Mouse (Mus musculus): ENCODE measurements around the gene AC161166.1. TPM values are rescaled to one million over a fixed set of nuclear protein-coding genes. Genes with fewer than 3 reads are reported as not detected.
"Not testable (repeated sequence)": the region's sequence is repeated elsewhere in the genome, so short reads cannot be mapped to it uniquely, and the experiment has no call there.

AC161166.1 gene
- polyA plus RNA-seq, 2 experiments, result not detected

DNA sequence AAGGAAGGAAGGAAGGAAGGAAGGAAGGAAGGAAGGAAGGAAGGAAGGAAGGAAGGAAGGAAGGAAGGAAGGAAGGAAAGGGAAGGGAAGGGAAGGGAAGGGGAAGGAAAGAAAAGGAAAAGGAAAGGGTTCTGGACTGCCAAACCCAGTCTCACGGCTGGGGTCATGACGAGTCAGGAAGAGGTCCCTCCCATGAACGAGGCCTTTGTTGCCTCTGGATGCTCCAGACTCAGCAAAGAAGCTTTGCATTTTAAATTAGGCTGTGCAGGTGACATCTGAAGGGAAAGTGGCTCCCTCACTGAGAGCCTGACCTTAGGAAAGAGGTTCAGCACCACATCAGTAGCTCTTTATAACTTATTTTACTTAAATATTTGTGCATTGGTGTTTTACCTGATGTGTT, 6.9 kb upstream of the AC161166.1 start:
- H3K9ac ChIP-seq (replicated peaks), result no peak overlapping the region
- TF ChIP-seq CTCF (IDR thresholded peaks at IDR 0.05; ENCODE audit: low read depth), result no peak
- no peak for TF ChIP-seq EP300 (IDR thresholded peaks at IDR 0.05; ENCODE audit: low read depth)
- no peaks in the 10 kb centered on the region for H3K4me1 ChIP-seq (replicated peaks; ENCODE audit: control insufficient read depth in 2 of 2, insufficient read depth in 2 of 2, low read length in 1 of 2)
- H3K4me3 ChIP-seq (ENCODE audit: insufficient read depth in 1 of 2, low read depth in 2 of 2, low read length in 2 of 2), result no peak overlapping the region
- no peak overlapping the region for H3K27ac ChIP-seq
- no peaks in the 10 kb centered on the region; the same call in 1 of the 2 replicates for H3K27me3 ChIP-seq (ENCODE audit: control insufficient read depth, insufficient read depth, low read length)
- H3K9me3 ChIP-seq (ENCODE audit: control insufficient read depth, low read length), result no peaks in the 10 kb centered on the region
- WGBS (ENCODE audit: insufficient replicate concordance), result 48% methylated on average over 3 of the region's 3 CpGs
- no peaks in the 10 kb centered on the region for H3K36me3 ChIP-seq (replicated peaks; ENCODE audit: control insufficient read depth, insufficient read depth, low read depth)
- H3K4me2 ChIP-seq (ENCODE audit: low read depth), result no peak overlapping the region
- DNase-seq (ENCODE audit: low read depth in 3 of 3, low spot score in 3 of 3) (no peak), ATAC-seq (ENCODE audit: insufficient read depth) (no peak)

DNA sequence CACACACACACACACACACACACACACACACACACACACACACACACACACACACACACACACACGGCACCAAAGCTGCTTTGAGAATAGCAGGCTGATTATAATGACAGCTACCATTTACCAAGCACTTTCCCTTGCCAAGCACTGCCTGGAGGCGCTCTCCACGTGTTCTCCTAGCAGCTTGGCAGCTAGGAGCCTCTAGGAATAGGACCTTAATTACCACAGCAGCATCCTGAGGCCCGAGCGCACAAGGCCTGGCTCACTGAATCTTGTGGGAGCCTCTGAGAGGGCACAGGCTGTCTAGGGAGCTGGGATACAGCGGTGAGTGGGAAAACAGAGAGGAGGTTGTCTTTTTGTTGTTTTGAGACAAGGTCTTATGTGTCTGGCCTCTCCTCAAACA, 5.4 kb upstream of the AC161166.1 start:
- Histone ChIP-seq H3K27ac (no peak overlapping the region), H3K4me3 (ENCODE audit: insufficient read depth in 1 of 2, low read depth in 2 of 2, low read length in 2 of 2) (no peak overlapping the region), H3K4me1 (replicated peaks; ENCODE audit: control insufficient read depth in 2 of 2, insufficient read depth in 2 of 2, low read length in 1 of 2) (no peaks in the 10 kb centered on the region), H3K9ac (replicated peaks) (no peak overlapping the region), H3K27me3 (ENCODE audit: control insufficient read depth, insufficient read depth, low read length) (no peaks in the 10 kb centered on the region), H3K9me3 (ENCODE audit: control insufficient read depth, low read length) (no peaks in the 10 kb centered on the region), H3K36me3 (replicated peaks; ENCODE audit: control insufficient read depth, insufficient read depth, low read depth) (no peaks in the 10 kb centered on the region), H3K4me2 (ENCODE audit: low read depth) (no peak overlapping the region)
- WGBS (ENCODE audit: insufficient replicate concordance), result 61% methylated on average over 6 of the region's 6 CpGs
- ATAC-seq (ENCODE audit: insufficient read depth), result no peak
- no peak for TF ChIP-seq EP300 (IDR thresholded peaks at IDR 0.05; ENCODE audit: low read depth)
- no peak for TF ChIP-seq CTCF (IDR thresholded peaks at IDR 0.05; ENCODE audit: low read depth)
- no peak for DNase-seq (ENCODE audit: low read depth in 3 of 3, low spot score in 3 of 3)

DNA sequence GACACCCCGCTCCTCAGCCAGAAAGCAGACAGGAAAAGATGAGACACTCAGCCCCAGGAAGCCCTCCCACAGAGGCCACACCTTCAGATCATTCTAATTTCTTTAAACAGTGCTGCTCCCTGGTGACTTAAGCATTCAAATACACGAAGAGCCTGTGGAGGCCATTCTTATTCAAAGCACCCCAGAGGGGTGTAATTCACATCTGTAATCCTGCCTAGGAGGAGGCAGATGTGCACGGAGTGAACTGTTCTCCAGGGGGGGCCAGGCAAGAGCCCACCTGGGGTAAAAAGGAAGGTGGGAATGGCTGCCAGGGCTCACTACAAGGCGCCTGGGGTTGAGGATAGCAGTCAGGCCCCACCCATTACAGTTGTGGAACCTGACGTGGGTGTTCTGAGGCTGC, 4.8 kb upstream of the AC161166.1 start:
- H3K4me1 ChIP-seq (replicated peaks; ENCODE audit: control insufficient read depth in 2 of 2, insufficient read depth in 2 of 2, low read length in 1 of 2), result no peaks in the 10 kb centered on the region
- H3K27ac ChIP-seq, result no peak overlapping the region
- ATAC-seq (ENCODE audit: insufficient read depth), result no peak
- DNase-seq (ENCODE audit: low read depth in 3 of 3, low spot score in 3 of 3), result no peak
- 52% methylated on average over 5 of the region's 5 CpGs for WGBS (ENCODE audit: insufficient replicate concordance)
- no peak overlapping the region for H3K4me2 ChIP-seq (ENCODE audit: low read depth)
- no peak overlapping the region for H3K9ac ChIP-seq (replicated peaks)
- H3K36me3 ChIP-seq (replicated peaks; ENCODE audit: control insufficient read depth, insufficient read depth, low read depth), result no peaks in the 10 kb centered on the region
- H3K27me3 ChIP-seq (ENCODE audit: control insufficient read depth, insufficient read depth, low read length), result no peaks in the 10 kb centered on the region
- TF ChIP-seq CTCF (IDR thresholded peaks at IDR 0.05; ENCODE audit: low read depth) (no peak), EP300 (IDR thresholded peaks at IDR 0.05; ENCODE audit: low read depth) (no peak)
- no peak overlapping the region for H3K4me3 ChIP-seq (ENCODE audit: insufficient read depth in 1 of 2, low read depth in 2 of 2, low read length in 2 of 2)
- H3K9me3 ChIP-seq (ENCODE audit: control insufficient read depth, low read length), result no peaks in the 10 kb centered on the region

DNA sequence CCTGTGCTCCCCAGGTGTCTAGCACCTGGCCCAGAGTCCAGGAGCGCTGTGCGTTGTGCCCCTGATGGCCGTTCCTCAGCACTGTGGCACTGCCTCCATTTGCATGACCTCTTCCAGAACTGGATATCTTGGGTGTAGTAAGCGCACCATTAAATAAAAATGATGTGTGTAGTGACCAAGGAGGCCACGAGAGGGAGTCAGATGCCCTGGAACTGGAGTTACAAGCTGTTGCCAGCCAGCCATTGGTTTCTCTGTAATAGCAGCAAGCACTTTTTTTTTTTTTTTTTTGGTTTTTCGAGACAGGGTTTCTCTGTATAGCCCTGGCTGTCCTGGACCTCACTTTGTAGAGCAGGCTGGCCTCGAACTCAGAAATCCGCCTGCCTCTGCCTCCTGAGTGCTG, 4.1 kb upstream of the AC161166.1 start:
- not testable (repeated sequence) for ATAC-seq (ENCODE audit: insufficient read depth); H3K27ac ChIP-seq; H3K9ac ChIP-seq (replicated peaks); H3K27me3 ChIP-seq (ENCODE audit: control insufficient read depth, insufficient read depth, low read length); H3K4me2 ChIP-seq (ENCODE audit: low read depth); H3K4me1 ChIP-seq (replicated peaks; ENCODE audit: control insufficient read depth in 2 of 2, insufficient read depth in 2 of 2, low read length in 1 of 2); H3K9me3 ChIP-seq (ENCODE audit: control insufficient read depth, low read length); H3K4me3 ChIP-seq (ENCODE audit: insufficient read depth in 1 of 2, low read depth in 2 of 2, low read length in 2 of 2); DNase-seq (ENCODE audit: low read depth in 3 of 3, low spot score in 3 of 3); H3K36me3 ChIP-seq (replicated peaks; ENCODE audit: control insufficient read depth, insufficient read depth, low read depth)
- TF ChIP-seq CTCF (IDR thresholded peaks at IDR 0.05; ENCODE audit: low read depth), result peak; percentile 38
- 60% methylated on average over 8 of the region's 8 CpGs for WGBS (ENCODE audit: insufficient replicate concordance)

DNA sequence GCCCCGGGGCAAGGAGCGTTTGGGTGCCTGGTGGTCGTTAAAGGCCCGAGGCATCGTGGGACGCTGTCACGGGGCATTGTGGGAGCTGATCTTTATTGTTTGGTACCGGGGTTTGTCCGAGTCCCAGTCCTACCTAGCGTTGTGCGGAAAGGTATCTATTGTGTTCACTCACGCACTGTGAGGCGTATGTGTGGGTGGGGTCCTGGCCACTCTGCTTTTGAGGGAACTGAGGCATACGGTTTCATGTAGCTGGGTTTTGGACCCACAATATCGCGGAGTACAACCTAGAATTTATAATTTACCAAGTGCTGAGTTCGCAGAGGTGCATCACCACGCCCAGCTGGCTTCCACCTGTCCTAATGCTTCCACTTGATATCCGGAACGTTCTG, 4.5 kb downstream of the AC161166.1 start:
- ATAC-seq (ENCODE audit: insufficient read depth) (no peak), DNase-seq (ENCODE audit: low read depth in 3 of 3, low spot score in 3 of 3) (no peak)
- H3K9me3 ChIP-seq (ENCODE audit: control insufficient read depth, low read length), result no peaks in the 10 kb centered on the region
- peak overlapping the region; percentile 75 for H3K9ac ChIP-seq (replicated peaks)
- H3K4me2 ChIP-seq (ENCODE audit: low read depth), result peak overlapping the region; percentile 93
- peaks cover 12% of the 10 kb centered on the region; the same call in 1 of the 2 replicates for H3K27me3 ChIP-seq (ENCODE audit: control insufficient read depth, insufficient read depth, low read length)
- no peaks in the 10 kb centered on the region for H3K36me3 ChIP-seq (replicated peaks; ENCODE audit: control insufficient read depth, insufficient read depth, low read depth)
- 2% methylated on average over 20 of the region's 20 CpGs for WGBS (ENCODE audit: insufficient replicate concordance)
- peak overlapping the region; percentile 66 to 81 for H3K4me3 ChIP-seq (ENCODE audit: insufficient read depth in 1 of 2, low read depth in 2 of 2, low read length in 2 of 2)
- TF ChIP-seq CTCF (IDR thresholded peaks at IDR 0.05; ENCODE audit: low read depth) (no peak), EP300 (IDR thresholded peaks at IDR 0.05; ENCODE audit: low read depth) (no peak)
- H3K27ac ChIP-seq, result no peak overlapping the region
- peaks cover 0 to 10% of the 10 kb centered on the region in 2 experiments; a peak in 3 of 4 replicates for H3K4me1 ChIP-seq (replicated peaks; ENCODE audit: control insufficient read depth in 2 of 2, insufficient read depth in 2 of 2, low read length in 1 of 2)

Data from liver, embryonic 14.5 days (tissue).